ENCODE assay signal across 8 mouse cellular contexts in genomic region chr1:133661203-133661933, GRCm38 (mm10). TPM values are rescaled to one million over a fixed set of nuclear protein-coding genes. Genes with fewer than 3 reads are reported as not detected.
A peak's percentile ranks its signal among the peaks of the same experiment; 100 is the strongest.
DNase-seq lines count a peak whose midpoint lies in the region; ATAC-seq lines count a peak whose summit lies in the region.

Gene Gm38394 (minus strand): TSS chr1:133661318.

- DNase-seq in WW6 (ENCODE audit: low read depth, low spot score): peak; percentile 89
- DNase-seq in cerebellum, postnatal 4 days (ENCODE audit: low spot score in 2 of 2): peak; percentile 74 to 86
- peak; percentile 95 for DNase-seq in gastrocnemius, adult 18-20 months (ENCODE audit: low spot score)
- DNase-seq in left cerebral cortex, adult 18-20 months (ENCODE audit: low spot score in 2 of 2): peak; percentile 87 to 93
- peak; percentile 94 for DNase-seq in right cerebral cortex, adult 18-20 months
- peak; percentile 66 for DNase-seq in urinary bladder, postnatal 10 days (ENCODE audit: low spot score)

- H3K27me3 ChIP-seq in hindbrain, embryonic 16.5 days (replicated peaks; ENCODE audit: control insufficient read depth, insufficient read depth, low read length): no peaks in the 10 kb centered on the region

- 2% methylated on average over 26 of the region's 26 CpGs for WGBS in hindbrain, embryonic 16.5 days
- WGBS in macrophage (ENCODE audit: missing documents): 3% methylated on average over 26 of the region's 26 CpGs

- H3K4me3 ChIP-seq in hindbrain, embryonic 16.5 days (ENCODE audit: low read length): peak within 1 kb of the TSS; percentile 77
- H3K4me3 ChIP-seq in macrophage (ENCODE audit: inconsistent target): peak within 1 kb of the TSS; percentile 82

- H3K9ac ChIP-seq in hindbrain, embryonic 16.5 days (ENCODE audit: low read depth, low read length): peak within 1 kb of the TSS; percentile 87

- H3K4me2 ChIP-seq in hindbrain, embryonic 16.5 days (ENCODE audit: low read length): peak within 1 kb of the TSS; percentile 95

- peak; percentile 99 for ATAC-seq in hindbrain, embryonic 16.5 days

- H3K79me2 ChIP-seq in macrophage (ENCODE audit: inconsistent target): peaks cover 48% of the 10 kb centered on the region

- no peaks in the 10 kb centered on the region for H3K9me3 ChIP-seq in hindbrain, embryonic 16.5 days (ENCODE audit: control insufficient read depth, low read length)

- no peaks in the 10 kb centered on the region for H3K36me3 ChIP-seq in hindbrain, embryonic 16.5 days (ENCODE audit: control insufficient read depth, insufficient read depth, low read length)
- H3K36me3 ChIP-seq in macrophage (ENCODE audit: inconsistent target): peaks cover 11% of the 10 kb centered on the region; the same call in 1 of the 2 replicates

- H3K27ac ChIP-seq in hindbrain, embryonic 16.5 days (ENCODE audit: low read depth, low read length): peak within 1 kb of the TSS; percentile 93
- peak within 1 kb of the TSS; percentile 71 for H3K27ac ChIP-seq in macrophage

- peaks cover 34% of the 10 kb centered on the region for H3K4me1 ChIP-seq in hindbrain, embryonic 16.5 days (ENCODE audit: control insufficient read depth, insufficient read depth, low read depth, low read length)

RNA-seq across cellular contexts. Expression of gene Gm38394, which starts in this region (rescaled TPM):
- 10 to 100 TPM; 25.6 to 26.2 TPM for total RNA-seq in gastrocnemius, adult 18-20 months (2021)
- 2.1 and 2.3 TPM in 2 replicates for polyA plus RNA-seq in hindbrain, embryonic 16.5 days (2015; fragmentation: Nextera tagmentation; extraction: Ambion mirVana)
- 10 to 100 TPM; 23.9 to 27.1 TPM for total RNA-seq in left cerebral cortex, adult 18-20 months (2021)
- total RNA-seq in macrophage (2018; cell fraction: chromatin; rRNA removed): 100 to 1,000 TPM in 21 of 26 experiments, 10 to 100 TPM in 5; 80.1 to 212 (median 133) TPM
- total RNA-seq in macrophage (2018; cell fraction: cytosol; rRNA removed): 10 to 100 TPM in 25 of 26 experiments, 1 to 10 TPM in 1; 9.1 to 30.4 (median 18.1) TPM
- 100 to 1,000 TPM in 21 of 26 experiments, 10 to 100 TPM in 5; 82.6 to 186 (median 125) TPM for total RNA-seq in macrophage (2018; cell fraction: nucleus; rRNA removed)
- 4.5 to 9.1 TPM (median 7.8 TPM) in 3 replicates for polyA plus RNA-seq in macrophage (2018)

Comparison
In these comparisons a context has a peak if more than half of its experiments do, and no peak if none do; other contexts are left out.
1. Peak in every context shown above with its lines: DNase-seq, ATAC-seq, H3K4me3 ChIP-seq and H3K27ac ChIP-seq.